Mouse (Mus musculus): Measurements from ENCODE around the gene Edar. TPM values are rescaled to one million over a fixed set of nuclear protein-coding genes. Genes with fewer than 3 reads are reported as not detected.

The Edar gene
- total RNA-seq, 1 experiment = 0.04 TPM

DNA sequence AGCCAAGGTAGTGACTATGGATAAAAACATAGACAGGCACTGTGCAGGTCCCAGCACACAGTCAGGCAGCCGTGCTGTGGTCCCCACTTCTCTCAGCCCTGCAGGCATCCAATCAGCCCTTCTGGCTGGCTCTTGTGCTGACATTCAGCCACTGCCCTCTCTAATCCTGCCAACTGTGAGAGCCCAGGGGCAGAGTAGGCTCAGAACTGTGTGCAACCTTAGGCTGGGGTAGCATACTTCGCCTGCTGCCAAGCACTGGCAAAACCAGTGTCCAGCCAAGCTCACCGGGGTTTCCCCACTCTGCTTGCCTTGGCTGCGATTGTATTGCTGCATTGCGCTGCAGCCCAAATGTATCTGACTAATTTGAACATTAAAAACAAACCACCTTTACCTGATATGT lies 11.6 kb downstream of the Edar start:
- H3K9ac ChIP-seq (ENCODE audit: insufficient read depth, low read depth, low read length, poor library complexity, severe bottlenecking) = no peak overlapping the region
- no peak for DNase-seq (ENCODE audit: low read depth, low spot score)
- H3K36me3 ChIP-seq (ENCODE audit: control insufficient read depth, insufficient read depth, low read length, poor library complexity, severe bottlenecking) = no peaks in the 10 kb centered on the region
- in situ Hi-C loops (cut with MboI; ENCODE audit: low sequenced_read_pairs in 2 of 2, unreplicated experiment in 2 of 2) = no loop called here
- no peaks in the 10 kb centered on the region for H3K9me3 ChIP-seq (ENCODE audit: control insufficient read depth, insufficient read depth, low read depth, low read length)
- no peak overlapping the region for H3K27ac ChIP-seq (ENCODE audit: insufficient read depth, low read depth, low read length, poor library complexity, severe bottlenecking)
- no peak overlapping the region for H3K4me3 ChIP-seq (ENCODE audit: insufficient read depth in 1 of 2, low read depth in 1 of 2, low read length in 2 of 2, poor library complexity in 1 of 2, severe bottlenecking in 1 of 2)
- TF ChIP-seq ZNF384 (IDR thresholded peaks at IDR 0.05; ENCODE audit: low read depth, low read length) (no peak), HCFC1 (IDR thresholded peaks at IDR 0.05; ENCODE audit: borderline replicate concordance, insufficient read depth, low read length) (no peak), MAFK (IDR thresholded peaks at IDR 0.05; ENCODE audit: insufficient read depth, low read depth, low read length) (no peak), CHD2 (IDR thresholded peaks at IDR 0.05; ENCODE audit: low read depth, low read length) (no peak), ZC3H11A (IDR thresholded peaks at IDR 0.05; ENCODE audit: borderline replicate concordance, low read depth, low read length) (no peak)
- no peaks in the 10 kb centered on the region for H3K4me1 ChIP-seq (ENCODE audit: control insufficient read depth in 2 of 2, insufficient read depth in 2 of 2, low read length in 2 of 2, poor library complexity in 1 of 2)

DNA sequence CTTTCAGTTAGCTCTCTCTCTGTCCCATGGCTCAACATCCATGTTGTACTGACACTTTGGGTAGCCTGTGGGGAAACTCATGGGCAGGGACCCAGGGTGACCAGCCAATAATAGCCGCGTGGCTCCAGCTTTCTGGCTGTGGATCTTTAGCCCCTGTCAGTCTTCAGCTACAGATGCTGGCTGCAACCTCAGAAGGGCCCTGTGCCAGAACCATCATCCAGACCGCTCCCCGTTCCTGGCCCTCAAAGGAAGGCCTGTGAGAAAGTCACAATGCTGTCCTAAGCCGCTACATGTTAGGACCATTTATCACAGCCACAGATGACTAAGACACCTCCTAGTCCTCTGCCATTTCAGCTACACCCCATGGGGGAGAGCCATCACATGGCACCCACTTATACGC lies 12.0 kb downstream of the Edar start:
- DNase-seq (ENCODE audit: low read depth, low spot score) = no peak
- H3K4me1 ChIP-seq (ENCODE audit: control insufficient read depth in 2 of 2, insufficient read depth in 2 of 2, low read length in 2 of 2, poor library complexity in 1 of 2) = no peaks in the 10 kb centered on the region
- H3K9me3 ChIP-seq (ENCODE audit: control insufficient read depth, insufficient read depth, low read depth, low read length) = no peaks in the 10 kb centered on the region
- no peak overlapping the region for H3K9ac ChIP-seq (ENCODE audit: insufficient read depth, low read depth, low read length, poor library complexity, severe bottlenecking)
- no peak overlapping the region for H3K27ac ChIP-seq (ENCODE audit: insufficient read depth, low read depth, low read length, poor library complexity, severe bottlenecking)
- H3K4me3 ChIP-seq (ENCODE audit: insufficient read depth in 1 of 2, low read depth in 1 of 2, low read length in 2 of 2, poor library complexity in 1 of 2, severe bottlenecking in 1 of 2) = no peak overlapping the region
- TF ChIP-seq CHD2 (IDR thresholded peaks at IDR 0.05; ENCODE audit: low read depth, low read length) (no peak), HCFC1 (IDR thresholded peaks at IDR 0.05; ENCODE audit: borderline replicate concordance, insufficient read depth, low read length) (no peak), MAFK (IDR thresholded peaks at IDR 0.05; ENCODE audit: insufficient read depth, low read depth, low read length) (no peak)
- in situ Hi-C loops (cut with MboI; ENCODE audit: low sequenced_read_pairs in 2 of 2, unreplicated experiment in 2 of 2) = no loop called here
- H3K36me3 ChIP-seq (ENCODE audit: control insufficient read depth, insufficient read depth, low read length, poor library complexity, severe bottlenecking) = no peaks in the 10 kb centered on the region

DNA sequence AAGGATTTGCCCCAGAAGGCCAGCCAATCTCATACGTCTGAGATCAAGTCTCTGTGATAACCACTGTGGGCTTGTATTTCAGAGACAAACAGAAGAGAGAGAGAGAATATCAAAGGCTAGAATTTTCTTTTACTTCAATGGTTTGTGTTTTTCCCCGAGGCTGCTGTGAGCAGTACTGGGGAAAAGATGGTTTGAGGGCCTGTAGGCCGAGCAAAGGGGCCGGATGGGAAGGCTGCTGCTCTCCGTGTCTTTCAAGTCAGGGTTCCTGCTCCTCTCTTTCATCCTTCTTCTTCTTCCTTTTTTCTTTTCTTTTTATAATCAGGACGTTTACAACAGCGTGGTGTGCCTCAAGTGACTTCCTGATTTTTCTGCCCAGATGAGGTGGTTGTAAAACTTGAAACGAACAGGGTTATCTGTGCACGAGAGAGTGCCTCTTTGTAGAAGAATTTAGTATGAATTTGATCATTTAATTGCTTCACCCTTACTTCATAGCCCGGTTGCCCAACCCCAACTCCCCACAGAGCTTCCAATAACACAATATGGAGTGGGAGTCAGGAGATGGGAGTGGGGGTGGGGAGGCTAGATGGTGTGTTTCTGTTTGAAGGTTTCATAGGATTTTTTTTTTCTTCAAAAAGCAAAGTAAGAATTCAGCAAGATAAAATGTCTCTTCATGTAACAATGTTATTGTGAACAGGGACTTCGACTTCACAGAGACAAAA lies 16.0 kb downstream of the Edar start:
- no peak for DNase-seq (ENCODE audit: low read depth, low spot score)
- Histone ChIP-seq H3K9me3 (ENCODE audit: control insufficient read depth, insufficient read depth, low read depth, low read length) (no peaks in the 10 kb centered on the region), H3K4me1 (ENCODE audit: control insufficient read depth in 2 of 2, insufficient read depth in 2 of 2, low read length in 2 of 2, poor library complexity in 1 of 2) (no peaks in the 10 kb centered on the region; a peak in 1 of 4 replicates), H3K27ac (ENCODE audit: insufficient read depth, low read depth, low read length, poor library complexity, severe bottlenecking) (no peak overlapping the region), H3K9ac (ENCODE audit: insufficient read depth, low read depth, low read length, poor library complexity, severe bottlenecking) (no peak overlapping the region), H3K4me3 (ENCODE audit: insufficient read depth in 1 of 2, low read depth in 1 of 2, low read length in 2 of 2, poor library complexity in 1 of 2, severe bottlenecking in 1 of 2) (no peak overlapping the region), H3K36me3 (ENCODE audit: control insufficient read depth, insufficient read depth, low read length, poor library complexity, severe bottlenecking) (no peaks in the 10 kb centered on the region)
- no peak for TF ChIP-seq MAFK (IDR thresholded peaks at IDR 0.05; ENCODE audit: insufficient read depth, low read depth, low read length)
- no peak for TF ChIP-seq ZC3H11A (IDR thresholded peaks at IDR 0.05; ENCODE audit: borderline replicate concordance, low read depth, low read length)
- no peak for TF ChIP-seq HCFC1 (IDR thresholded peaks at IDR 0.05; ENCODE audit: borderline replicate concordance, insufficient read depth, low read length)
- TF ChIP-seq CHD2 (IDR thresholded peaks at IDR 0.05; ENCODE audit: low read depth, low read length) = no peak
- no peak for TF ChIP-seq ZNF384 (IDR thresholded peaks at IDR 0.05; ENCODE audit: low read depth, low read length)
- in situ Hi-C loops (cut with MboI; ENCODE audit: low sequenced_read_pairs in 2 of 2, unreplicated experiment in 2 of 2) = no loop called here

DNA sequence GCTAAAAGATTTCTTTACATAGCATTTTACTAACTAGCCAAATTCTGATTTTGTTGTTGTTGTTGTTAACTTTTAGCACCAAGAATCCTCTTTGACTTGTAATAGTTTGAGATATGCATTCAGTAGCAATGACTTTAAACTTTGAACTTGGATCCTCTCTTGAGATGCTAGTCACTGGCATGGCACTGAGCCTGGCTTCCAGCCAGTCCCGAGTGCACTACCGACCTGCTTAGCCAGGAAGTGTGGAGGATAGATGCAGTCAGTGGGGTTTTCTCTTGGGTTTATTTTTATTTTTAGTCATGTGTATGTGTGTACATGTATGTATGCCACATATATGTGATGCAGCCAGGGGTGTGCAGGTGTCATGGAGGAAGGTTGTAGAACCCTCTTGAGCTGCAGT lies 17.7 kb downstream of the Edar start:
- DNase-seq (ENCODE audit: low read depth, low spot score) = no peak
- H3K27ac ChIP-seq (ENCODE audit: insufficient read depth, low read depth, low read length, poor library complexity, severe bottlenecking) = no peak overlapping the region
- H3K4me3 ChIP-seq (ENCODE audit: insufficient read depth in 1 of 2, low read depth in 1 of 2, low read length in 2 of 2, poor library complexity in 1 of 2, severe bottlenecking in 1 of 2) = no peak overlapping the region
- no peak overlapping the region for H3K9ac ChIP-seq (ENCODE audit: insufficient read depth, low read depth, low read length, poor library complexity, severe bottlenecking)
- H3K36me3 ChIP-seq (ENCODE audit: control insufficient read depth, insufficient read depth, low read length, poor library complexity, severe bottlenecking) = no peaks in the 10 kb centered on the region
- in situ Hi-C loops (cut with MboI; ENCODE audit: low sequenced_read_pairs in 2 of 2, unreplicated experiment in 2 of 2) = no loop called here
- peaks cover 0 to 4% of the 10 kb centered on the region in 2 experiments; a peak in 1 of 4 replicates for H3K4me1 ChIP-seq (ENCODE audit: control insufficient read depth in 2 of 2, insufficient read depth in 2 of 2, low read length in 2 of 2, poor library complexity in 1 of 2)
- no peaks in the 10 kb centered on the region for H3K9me3 ChIP-seq (ENCODE audit: control insufficient read depth, insufficient read depth, low read depth, low read length)
- TF ChIP-seq CHD2 (IDR thresholded peaks at IDR 0.05; ENCODE audit: low read depth, low read length) = no peak
- no peak for TF ChIP-seq HCFC1 (IDR thresholded peaks at IDR 0.05; ENCODE audit: borderline replicate concordance, insufficient read depth, low read length)

DNA sequence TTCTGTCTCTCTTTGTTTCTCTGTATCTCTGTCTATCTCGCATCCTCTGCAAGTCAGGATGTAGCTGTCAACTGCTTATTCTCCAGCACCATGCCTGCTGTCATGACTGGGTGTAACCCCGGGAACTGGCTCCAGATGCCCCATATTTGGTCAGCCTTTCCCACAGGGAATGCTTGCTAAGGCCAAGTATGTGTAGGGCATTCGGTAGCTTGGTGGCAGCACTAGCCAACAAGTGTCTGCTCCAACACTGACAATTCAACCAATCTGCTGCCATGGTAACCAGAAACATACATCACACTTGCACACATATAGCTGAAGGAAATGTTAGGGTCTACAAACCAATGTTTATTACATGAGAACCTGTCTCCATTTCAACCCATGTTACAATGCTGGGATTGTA lies 21.8 kb downstream of the Edar start:
- Histone ChIP-seq H3K4me1 (ENCODE audit: control insufficient read depth in 2 of 2, insufficient read depth in 2 of 2, low read length in 2 of 2, poor library complexity in 1 of 2) (peaks cover 2 to 8% of the 10 kb centered on the region in 2 experiments; a peak in 3 of 4 replicates), H3K9ac (ENCODE audit: insufficient read depth, low read depth, low read length, poor library complexity, severe bottlenecking) (no peak overlapping the region), H3K9me3 (ENCODE audit: control insufficient read depth, insufficient read depth, low read depth, low read length) (no peaks in the 10 kb centered on the region), H3K36me3 (ENCODE audit: control insufficient read depth, insufficient read depth, low read length, poor library complexity, severe bottlenecking) (no peaks in the 10 kb centered on the region), H3K27ac (ENCODE audit: insufficient read depth, low read depth, low read length, poor library complexity, severe bottlenecking) (no peak overlapping the region), H3K4me3 (ENCODE audit: insufficient read depth in 1 of 2, low read depth in 1 of 2, low read length in 2 of 2, poor library complexity in 1 of 2, severe bottlenecking in 1 of 2) (no peak overlapping the region)
- in situ Hi-C loops (cut with MboI; ENCODE audit: low sequenced_read_pairs in 2 of 2, unreplicated experiment in 2 of 2) = no loop called here
- DNase-seq (ENCODE audit: low read depth, low spot score) = no peak
- no peak for TF ChIP-seq ZC3H11A (IDR thresholded peaks at IDR 0.05; ENCODE audit: borderline replicate concordance, low read depth, low read length)
- no peak for TF ChIP-seq HCFC1 (IDR thresholded peaks at IDR 0.05; ENCODE audit: borderline replicate concordance, insufficient read depth, low read length)
- TF ChIP-seq ZNF384 (IDR thresholded peaks at IDR 0.05; ENCODE audit: low read depth, low read length) = no peak
